Mouse (Mus musculus) heart, adult 2 months (tissue): ENCODE results near the gene Akt1s1. TPM values are rescaled to one million over a fixed set of nuclear protein-coding genes. Genes with fewer than 3 reads are reported as not detected.
A peak's percentile ranks its signal among the peaks of the same experiment; 100 is the strongest.

Experiments
- DNase-seq, 2 experiments: peaks; one replicate each; pipeline ENCODE4 v3.0.0; 2021
- H3K27ac ChIP-seq: fragments of 200-600 bp; 2 replicates; pipeline ENCODE4 v1.8.1; 2022
- H3K27me3 ChIP-seq: fragments of 200-500 bp; 2 replicates; pipeline ENCODE4 v1.6.1; 2012; ENCODE audit warnings: mild to moderate bottlenecking, low read length, inconsistent platforms, mixed read lengths; ENCODE audit not compliant: control insufficient read depth, insufficient read depth
- H3K36me3 ChIP-seq: fragments of 200-500 bp; 2 replicates; pipeline ENCODE4 v1.6.1; 2012; ENCODE audit warnings: low read length, inconsistent platforms; ENCODE audit not compliant: control insufficient read depth, insufficient read depth
- H3K4me1 ChIP-seq: fragments of 200-500 bp; 2 replicates; pipeline ENCODE4 v1.6.1; 2011; ENCODE audit warnings: low read length; ENCODE audit not compliant: control insufficient read depth, insufficient read depth
- H3K4me3 ChIP-seq: fragments of 200-600 bp; 2 replicates; pipeline ENCODE4 v1.8.1; 2022
- H3K79me2 ChIP-seq: fragments of 200-500 bp; replicated peaks from 2 replicates; pipeline ENCODE4 v1.6.1; 2012; ENCODE audit warnings: mild to moderate bottlenecking, inconsistent platforms, low read length, moderate library complexity, mixed read lengths; ENCODE audit not compliant: control insufficient read depth, insufficient read depth
- H3K9ac ChIP-seq: fragments of 200-500 bp; 2 replicates; pipeline ENCODE4 v1.6.1; 2012; ENCODE audit warnings: low read depth, mild to moderate bottlenecking, control low read depth, inconsistent platforms, low read length, mixed read lengths
- CTCF ChIP-seq: fragments of 200-600 bp; IDR thresholded peaks from 2 replicates; pipeline ENCODE4 v1.8.1; 2022; ENCODE audit warnings: antibody characterized with exemption, mild to moderate bottlenecking, moderate library complexity
- EP300 ChIP-seq: fragments of 200-500 bp; IDR thresholded peaks from 2 replicates; pipeline ENCODE4 v1.6.1; 2011; ENCODE audit warnings: low read depth, low read length, control low read depth; ENCODE audit not compliant: insufficient read depth
- POLR2A ChIP-seq: fragments of 200-500 bp; IDR thresholded peaks from 2 replicates; pipeline ENCODE4 v1.6.1; 2011; ENCODE audit warnings: mild to moderate bottlenecking, low read depth, low read length, control low read depth; ENCODE audit not compliant: insufficient read depth
- WGBS: fragments of 180-500 bp; shearing (Covaris S2); methylation state at CpG from one replicate; pipeline ENCODE4 v1.1.7; 2018; 5-methylcytosine and 5-hydroxymethylcytosine counted together
- intact Hi-C: fragments of 180-260 bp; cut with DNase I; formaldehyde crosslinking; loops from one replicate; pipeline ENCODE4 v1.15.1; 2025
- polyA plus RNA-seq: library from polyadenylated mRNA; depleted of rRNA; stranded (reverse); fragments of >200 nt; gene quantifications from 2 replicates; pipeline ENCODE4 v1.2.3, GENCODE M21; 2012
- total RNA-seq, 2 experiments: library from RNA; stranded (reverse); gene quantifications; 2 replicates each; pipeline ENCODE4 v1.2.3; 2021

The Akt1s1 gene
- total and polyA plus RNA-seq, 3 experiments = 62.6 to 72.8 (median 63.0) TPM

DNA sequence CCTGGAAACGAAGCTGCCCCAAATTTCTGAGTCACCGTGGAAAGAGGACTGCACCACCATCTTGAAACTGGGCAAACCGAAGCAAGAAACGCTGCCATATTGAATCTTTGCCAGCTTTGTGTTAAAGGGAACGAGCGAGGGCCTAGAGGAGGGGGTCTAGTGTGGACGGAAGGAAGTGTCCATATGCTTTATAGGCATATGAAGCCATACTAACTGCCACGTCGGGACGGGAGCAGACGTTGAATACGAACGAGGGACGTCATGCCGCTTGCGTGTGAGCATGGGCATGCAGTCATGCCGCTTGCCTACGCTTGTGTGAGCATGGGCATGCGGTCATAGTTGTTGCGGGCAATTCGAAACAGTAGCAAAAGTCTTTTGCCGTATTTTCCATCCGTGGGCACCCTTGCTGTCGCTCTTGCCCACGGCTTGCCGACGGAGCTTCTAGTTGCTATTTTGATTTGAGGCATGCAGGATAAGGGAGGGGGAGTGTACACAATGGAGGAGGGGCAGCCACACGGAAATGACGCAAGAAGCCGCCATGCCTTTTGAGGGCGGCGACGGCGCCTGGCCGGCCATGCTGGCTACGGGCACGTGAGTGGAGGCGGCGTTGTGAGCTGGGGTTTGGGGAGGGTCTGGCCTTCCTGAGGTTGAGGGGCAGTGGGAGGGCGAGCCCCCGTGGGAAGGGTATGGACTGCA is 773 bp downstream of the Akt1s1 start:
- WGBS = under 1% methylated on average over 41 of the region's 41 CpGs
- intact Hi-C loops = no loop called here

DNA sequence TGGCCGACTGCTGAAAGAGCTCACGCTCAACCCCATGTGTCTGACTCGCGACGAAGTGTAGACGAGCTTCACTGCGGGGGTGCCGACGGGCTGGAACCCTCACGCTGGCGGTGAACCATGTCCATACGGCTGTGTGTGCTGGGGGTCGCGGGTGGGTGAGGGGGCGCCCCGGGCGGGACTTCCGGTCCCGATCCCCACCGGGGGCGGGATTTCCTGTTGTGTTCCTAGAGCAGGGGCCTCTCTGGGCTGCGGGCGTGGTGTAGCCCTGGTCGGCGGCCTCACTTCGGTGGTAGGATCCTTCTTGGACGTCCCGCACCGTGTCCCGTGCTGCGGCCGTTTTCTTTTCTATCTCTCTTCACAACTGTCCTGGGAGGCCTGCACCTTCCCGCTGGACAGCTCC is 1.4 kb downstream of the Akt1s1 start:
- peaks cover 6% of the 10 kb centered on the region for H3K4me1 ChIP-seq
- peak overlapping the region; percentile 100 for H3K4me3 ChIP-seq
- peak overlapping the region; percentile 74 for H3K9ac ChIP-seq
- peaks cover 3% of the 10 kb centered on the region for H3K79me2 ChIP-seq
- WGBS = under 1% methylated on average over 33 of the region's 33 CpGs
- no peak for TF ChIP-seq EP300
- peak; percentile 42; the same call in 1 of the 2 replicates for TF ChIP-seq POLR2A
- 0 out of 2 replicates have a peak, but pooled peaks have one; percentile 16 for TF ChIP-seq CTCF
- H3K27ac ChIP-seq = peak overlapping the region; percentile 94
- intact Hi-C loops = no loop called here
- no peaks in the 10 kb centered on the region for H3K27me3 ChIP-seq
- no peaks in the 10 kb centered on the region for H3K36me3 ChIP-seq
- DNase-seq = peak; percentile 83 to 85

More for the DNA sequence above, 773 bp downstream of the Akt1s1 start:
- peak overlapping the region; percentile 100 for H3K4me3 ChIP-seq
- TF ChIP-seq POLR2A = peak; percentile 95
- TF ChIP-seq EP300 = peak; percentile 85
- no peak for TF ChIP-seq CTCF
- peaks cover 6% of the 10 kb centered on the region for H3K4me1 ChIP-seq
- H3K36me3 ChIP-seq = no peaks in the 10 kb centered on the region
- DNase-seq = peak; percentile 92 to 93
- H3K9ac ChIP-seq = peak overlapping the region; percentile 74
- H3K27me3 ChIP-seq = no peaks in the 10 kb centered on the region
- H3K27ac ChIP-seq = peak overlapping the region; percentile 94
- H3K79me2 ChIP-seq = peaks cover 3% of the 10 kb centered on the region

DNA sequence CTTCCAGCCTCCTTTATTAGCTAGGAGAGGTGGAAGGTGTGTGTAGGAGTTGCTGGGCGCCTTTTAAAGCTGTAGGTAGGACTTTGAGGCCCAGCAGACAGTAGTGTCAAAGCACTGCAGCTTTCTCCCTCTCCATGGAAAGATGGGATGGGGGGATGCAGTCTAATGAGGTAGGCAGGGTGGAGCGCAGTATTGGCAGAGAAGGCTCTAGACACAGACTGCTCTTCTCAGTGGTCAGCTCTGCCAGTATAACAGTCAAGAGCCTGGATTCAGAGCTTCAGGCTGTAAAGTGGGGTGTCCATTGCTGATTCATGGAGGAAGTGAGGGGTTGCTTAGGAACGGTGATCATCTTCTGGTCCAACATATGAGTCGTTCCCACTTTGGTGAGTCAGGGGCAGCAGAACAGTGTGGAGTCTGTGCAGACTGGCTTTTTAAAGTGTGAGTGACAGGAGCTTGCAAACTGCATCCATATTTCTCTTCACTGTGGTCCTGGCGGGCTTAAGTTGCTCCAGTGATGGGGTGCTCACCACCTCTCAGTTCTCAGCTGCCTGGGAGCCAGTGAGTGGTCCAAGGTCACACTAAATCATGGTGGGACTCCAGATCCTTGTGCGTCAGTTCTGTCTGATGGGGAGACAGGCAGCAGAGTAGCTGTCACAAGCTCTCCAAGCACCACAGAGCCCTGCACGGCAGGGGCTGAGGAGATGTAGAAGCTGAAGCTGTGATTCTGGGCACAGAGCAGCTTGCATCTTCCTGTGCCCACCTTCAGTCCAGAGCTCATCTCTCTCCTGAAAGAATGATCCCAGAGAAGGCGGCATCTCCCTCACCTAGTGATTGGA is 2.2 kb downstream of the Akt1s1 start:
- H3K27ac ChIP-seq = peak overlapping the region; percentile 94
- DNase-seq = no peak
- peak overlapping the region; percentile 74 for H3K9ac ChIP-seq
- peaks cover 6% of the 10 kb centered on the region for H3K4me1 ChIP-seq
- 60% methylated on average over 8 of the region's 8 CpGs for WGBS
- H3K79me2 ChIP-seq = peaks cover 3% of the 10 kb centered on the region
- no peak for TF ChIP-seq POLR2A
- intact Hi-C loops = no loop called here
- no peaks in the 10 kb centered on the region for H3K27me3 ChIP-seq
- peak overlapping the region; percentile 100 for H3K4me3 ChIP-seq
- no peaks in the 10 kb centered on the region for H3K36me3 ChIP-seq

DNA sequence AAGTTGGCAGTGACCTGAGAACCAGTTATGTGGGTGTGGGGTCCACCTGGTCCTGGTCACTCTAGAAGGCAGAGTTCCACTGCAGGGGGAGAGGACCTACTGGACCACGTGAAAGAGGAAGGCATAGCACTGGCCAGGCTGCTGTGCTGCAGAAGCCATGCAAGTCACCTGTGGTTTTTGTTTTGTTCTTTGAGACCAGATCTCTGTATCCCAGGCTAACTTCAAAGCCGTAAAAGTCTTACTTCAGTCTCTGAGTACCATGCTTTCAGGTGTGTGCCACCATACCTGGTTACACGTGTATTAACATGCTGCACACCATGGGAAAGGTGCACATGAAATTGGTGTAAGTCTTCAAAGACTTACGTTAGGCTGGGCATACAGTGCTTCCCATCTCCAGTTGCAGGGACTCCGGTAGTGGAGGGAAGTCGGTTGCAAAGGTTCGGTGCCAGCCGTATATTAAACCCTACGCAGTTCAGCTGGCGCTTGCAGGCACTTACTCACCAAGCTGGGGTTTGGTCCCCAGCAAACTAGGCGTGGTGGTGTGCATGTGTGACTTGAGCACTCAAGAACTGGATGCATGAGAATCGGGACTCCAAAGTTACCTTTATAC is 2.9 kb downstream of the Akt1s1 start:
- no peak overlapping the region for H3K27ac ChIP-seq
- H3K4me3 ChIP-seq = no peak overlapping the region
- intact Hi-C loops = no loop called here
- TF ChIP-seq POLR2A (no peak), CTCF (no peak), EP300 (no peak)
- H3K79me2 ChIP-seq = peaks cover 3% of the 10 kb centered on the region
- no peaks in the 10 kb centered on the region for H3K27me3 ChIP-seq
- 88% methylated on average over 12 of the region's 12 CpGs for WGBS
- no peak overlapping the region for H3K9ac ChIP-seq
- peaks cover 9% of the 10 kb centered on the region for H3K4me1 ChIP-seq
- no peak for DNase-seq
- H3K36me3 ChIP-seq = no peaks in the 10 kb centered on the region

DNA sequence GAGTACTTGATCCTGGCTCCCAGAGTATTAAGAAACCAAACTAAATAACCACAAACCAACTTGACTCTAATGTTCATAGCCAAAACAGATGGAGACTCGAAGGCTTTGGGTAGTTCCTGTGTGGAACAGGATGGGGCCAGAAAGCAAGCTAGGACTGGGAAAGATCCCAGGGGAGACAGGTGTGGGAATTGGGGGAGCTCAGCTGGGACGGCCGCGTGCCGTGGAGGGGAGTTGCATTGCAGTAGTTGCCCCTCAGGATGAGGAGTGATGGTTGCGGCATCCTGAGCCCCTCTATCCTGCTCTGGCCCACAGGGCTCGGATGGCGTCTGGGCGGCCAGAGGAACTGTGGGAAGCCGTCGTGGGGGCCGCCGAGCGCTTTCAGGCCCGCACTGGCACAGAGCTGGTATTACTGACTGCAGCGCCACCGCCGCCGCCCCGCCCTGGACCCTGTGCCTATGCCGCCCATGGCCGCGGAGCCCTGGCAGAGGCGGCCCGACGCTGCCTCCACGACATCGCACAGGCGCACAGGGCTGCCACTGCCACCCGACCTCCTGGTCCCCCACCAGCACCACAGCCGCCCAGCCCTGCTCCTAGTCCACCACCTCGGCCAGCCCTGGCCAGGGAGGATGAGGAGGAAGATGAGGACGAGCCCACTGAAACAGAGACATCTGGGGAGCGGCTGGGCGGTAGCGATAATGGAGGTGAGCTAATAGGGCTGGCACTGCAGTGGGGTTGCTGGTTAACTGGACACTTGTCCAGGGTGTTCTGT is 3.7 kb downstream of the Akt1s1 start:
- Histone ChIP-seq H3K27me3 (no peaks in the 10 kb centered on the region), H3K36me3 (no peaks in the 10 kb centered on the region), H3K4me3 (no peak overlapping the region), H3K79me2 (peaks cover 3% of the 10 kb centered on the region), H3K9ac (no peak overlapping the region), H3K4me1 (peaks cover 9% of the 10 kb centered on the region), H3K27ac (no peak overlapping the region)
- TF ChIP-seq POLR2A (0 out of 2 replicates have a peak, but pooled peaks have one; percentile 13), EP300 (no peak), CTCF (no peak)
- 88% methylated on average over 36 of the region's 36 CpGs for WGBS
- DNase-seq = no peak
- intact Hi-C loops = no loop called here
